Mouse (Mus musculus) neural tube, embryonic 14.5 days (tissue): ENCODE results near the gene Marveld1. TPM values are rescaled to one million over a fixed set of nuclear protein-coding genes. Genes with fewer than 3 reads are reported as not detected.

ENCODE experiments used
- polyA plus RNA-seq: library from polyadenylated mRNA; unstranded; fragments of >200 nt; fragmentation: Nextera tagmentation; extraction: Ambion mirVana; gene quantifications from 2 replicates; pipeline ENCODE4 v1.2.1, GENCODE M21; 2014

The Marveld1 gene
- polyA plus RNA-seq, 1 experiment from 2014 or later, result 2.1 TPM

Other genes starting within 250 kb of the Marveld1 start
- gene Pgam1, start 235.5 kb upstream of the Marveld1 start, polyA plus RNA-seq, result 521 and 528 TPM in 2 replicates
- gene Exosc1, start 214.0 kb upstream of the Marveld1 start, polyA plus RNA-seq, result 60.7 and 69.2 TPM in 2 replicates
- 67.7 and 72.7 TPM in 2 replicates for gene Zdhhc16, start 213.9 kb upstream of the Marveld1 start, polyA plus RNA-seq
- gene Mms19, start 166.2 kb upstream of the Marveld1 start, polyA plus RNA-seq, result 33.7 and 34.8 TPM in 2 replicates
- gene Ubtd1, start 165.6 kb upstream of the Marveld1 start, polyA plus RNA-seq, result 8.2 and 9.9 TPM in 2 replicates
- 0.73 and 0.80 TPM in 2 replicates for gene Ankrd2, start 111.4 kb upstream of the Marveld1 start, polyA plus RNA-seq
- 1.3 and 1.7 TPM in 2 replicates for gene Hoga1, start 101.8 kb upstream of the Marveld1 start, polyA plus RNA-seq
- 0.15 TPM in 1 of 2 replicates, not detected in the other for gene 4933411K16Rik, start 95.2 kb upstream of the Marveld1 start, polyA plus RNA-seq
- gene Morn4, start 61.0 kb upstream of the Marveld1 start, polyA plus RNA-seq, result 118 and 131 TPM in 2 replicates
- gene Pi4k2a, start 56.9 kb upstream of the Marveld1 start, polyA plus RNA-seq, result 35.3 and 40.7 TPM in 2 replicates
- gene Avpi1, start 18.3 kb upstream of the Marveld1 start, polyA plus RNA-seq, result 9.4 and 10.8 TPM in 2 replicates
- 34.2 and 37.2 TPM in 2 replicates for gene Zfyve27, start 16.6 kb downstream of the Marveld1 start, polyA plus RNA-seq
- 0.21 and 13.5 TPM in 2 replicates for gene Sfrp5, start 54.9 kb downstream of the Marveld1 start, polyA plus RNA-seq
- gene Golga7b, start 100.2 kb downstream of the Marveld1 start, polyA plus RNA-seq, result 52.2 and 62.5 TPM in 2 replicates